Mouse (Mus musculus): ENCODE results near the gene Gm49361. TPM values are rescaled to one million over a fixed set of nuclear protein-coding genes. Genes with fewer than 3 reads are reported as not detected.
"Not testable (repeated sequence)": the region's sequence is repeated elsewhere in the genome, so short reads cannot be mapped to it uniquely, and the experiment has no call there.

The Gm49361 gene
- total RNA-seq, 2 experiments from 2014 or later: not detected

DNA sequence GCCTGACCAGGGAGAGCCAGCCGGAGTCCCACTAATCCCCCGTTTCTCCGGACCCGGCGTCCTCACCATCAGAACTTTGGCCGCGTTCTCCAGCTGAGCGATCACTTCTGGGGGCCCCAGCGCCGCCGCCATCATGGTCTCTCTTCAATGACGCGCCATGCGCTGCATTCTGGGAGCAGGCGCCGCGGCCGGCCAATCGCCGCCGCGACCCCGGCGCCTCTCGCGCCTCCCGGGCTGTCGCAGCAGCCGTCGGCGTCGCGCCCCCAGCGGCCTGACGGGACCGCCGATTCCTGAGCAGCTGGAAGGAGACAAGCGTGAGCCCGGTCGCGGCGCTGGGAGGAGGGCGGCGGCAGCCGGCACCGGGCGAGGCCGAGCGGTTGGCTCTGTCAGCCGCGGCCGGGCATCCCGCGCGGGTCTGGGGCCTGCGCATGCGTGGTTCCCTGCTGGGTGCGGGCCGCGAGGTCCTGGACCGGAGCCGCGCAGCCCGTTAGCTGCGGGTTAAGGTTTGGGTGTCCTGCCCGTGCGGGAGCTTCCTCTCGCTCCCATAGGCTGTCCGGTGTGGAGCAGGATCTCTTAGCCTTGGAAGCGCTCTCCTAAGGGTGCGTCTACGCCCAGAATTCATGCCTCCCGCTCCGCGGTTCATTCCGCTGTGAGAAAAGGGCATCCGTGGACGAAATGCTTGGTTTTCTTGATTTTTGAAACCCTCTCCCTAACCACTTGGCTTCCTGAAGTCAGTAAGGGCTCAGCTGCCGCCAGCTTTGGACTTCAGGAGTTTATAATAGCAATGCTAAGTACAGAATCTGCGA is 80.9 kb downstream of the Gm49361 start, which contains the start of gene Xpo4:
Gene Xpo4, minus strand, starts transcription at position 609 of the 806 bp plus-strand sequence.
- DNase-seq: peak; percentile 92
- peak; percentile 54 for TF ChIP-seq CTCF (IDR thresholded peaks at IDR 0.05)
- intact Hi-C loops (cut with DNase I): no loop called here
- Histone ChIP-seq H3K27ac (peak within 1 kb of the TSS; percentile 89), H3K4me3 (peak within 1 kb of the TSS; percentile 86)

DNA sequence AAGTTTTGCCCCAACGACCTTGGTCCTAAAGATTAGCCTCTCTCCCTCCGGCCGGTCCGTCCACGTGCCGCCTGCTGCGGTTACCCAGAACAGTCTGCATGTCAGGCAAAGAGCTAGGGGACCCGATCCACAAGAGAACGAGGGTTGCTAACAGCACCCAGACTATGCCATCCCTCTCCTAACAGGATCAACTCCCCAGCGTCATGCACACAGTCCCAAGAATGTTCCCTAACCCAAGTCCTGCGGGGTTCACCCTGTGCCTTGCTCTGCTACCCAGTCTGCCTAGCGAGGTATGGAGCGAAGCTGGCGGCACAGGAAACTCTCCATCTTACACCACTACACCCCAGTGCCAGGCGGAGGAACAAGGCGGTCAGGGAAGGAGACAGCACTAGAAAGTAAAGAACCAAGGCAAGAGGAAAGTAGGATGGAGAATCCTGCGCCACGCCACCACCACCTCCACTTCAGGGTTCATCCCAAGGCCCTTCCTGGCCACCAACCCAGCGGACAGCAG is 81.5 kb downstream of the Gm49361 start:
- TF ChIP-seq CTCF (IDR thresholded peaks at IDR 0.05): no peak
- intact Hi-C loops (cut with DNase I): no loop called here
- peak overlapping the region; percentile 86 for H3K4me3 ChIP-seq
- H3K27ac ChIP-seq: peak overlapping the region; percentile 89
- DNase-seq: peak; percentile 34

- Histone ChIP-seq H3K4me3 (peak overlapping the region; percentile 86), H3K27ac (peak overlapping the region; percentile 89)
- no peak for TF ChIP-seq CTCF (IDR thresholded peaks at IDR 0.05)
- DNase-seq: no peak
- intact Hi-C loops (cut with DNase I): no loop called here
Observed at GRCm38 (mm10) chr14:57663630-57664029, 82.3 kb downstream of the Gm49361 start.

- DNase-seq: no peak
- intact Hi-C loops (cut with DNase I): no loop called here
- TF ChIP-seq CTCF (IDR thresholded peaks at IDR 0.05): 0 out of 2 replicates have a peak, but pooled peaks have one; percentile 5
- Histone ChIP-seq H3K27ac (no peak overlapping the region), H3K4me3 (no peak overlapping the region)
Observed at GRCm38 (mm10) chr14:57658301-57658700, 87.6 kb downstream of the Gm49361 start.

DNA sequence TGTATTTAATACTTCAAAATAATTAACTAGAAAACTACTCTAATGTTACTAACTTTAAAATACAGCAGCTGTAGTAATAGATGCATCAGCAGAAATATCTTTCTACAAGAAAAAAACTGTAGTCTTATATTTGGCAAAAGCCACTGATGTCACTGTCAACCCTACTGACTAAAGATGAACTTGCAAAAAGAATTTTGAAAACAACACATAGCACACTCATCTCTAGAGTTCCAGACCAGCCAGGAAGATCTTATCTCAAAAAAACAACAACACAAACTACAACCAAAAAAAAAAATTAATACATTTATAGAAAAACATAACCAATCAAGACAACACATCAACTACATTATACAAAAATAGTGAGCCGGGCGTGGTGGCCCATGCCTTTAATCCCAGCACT is 88.4 kb downstream of the Gm49361 start:
- H3K27ac ChIP-seq: no peak overlapping the region
- H3K4me3 ChIP-seq: no peak overlapping the region
- intact Hi-C loops (cut with DNase I): no loop called here
- no peak for TF ChIP-seq CTCF (IDR thresholded peaks at IDR 0.05)
- no peak for DNase-seq

GRCm38 (mm10) chr14:57656519-57656918 is 89.4 kb downstream of the Gm49361 start:
- H3K27ac ChIP-seq; DNase-seq; H3K4me3 ChIP-seq; intact Hi-C loops (cut with DNase I): not testable (repeated sequence)

- TF ChIP-seq CTCF (IDR thresholded peaks at IDR 0.05): peak; percentile 50
- H3K27ac ChIP-seq: no peak overlapping the region
- no peak overlapping the region for H3K4me3 ChIP-seq
- intact Hi-C loops (cut with DNase I): no loop called here
- DNase-seq: no peak
Observed at GRCm38 (mm10) chr14:57649501-57649900, 96.4 kb downstream of the Gm49361 start.

GRCm38 (mm10) chr14:57646155-57646554 is 99.7 kb downstream of the Gm49361 start:
- TF ChIP-seq CTCF (IDR thresholded peaks at IDR 0.05): no peak
- intact Hi-C loops (cut with DNase I): no loop called here

DNA sequence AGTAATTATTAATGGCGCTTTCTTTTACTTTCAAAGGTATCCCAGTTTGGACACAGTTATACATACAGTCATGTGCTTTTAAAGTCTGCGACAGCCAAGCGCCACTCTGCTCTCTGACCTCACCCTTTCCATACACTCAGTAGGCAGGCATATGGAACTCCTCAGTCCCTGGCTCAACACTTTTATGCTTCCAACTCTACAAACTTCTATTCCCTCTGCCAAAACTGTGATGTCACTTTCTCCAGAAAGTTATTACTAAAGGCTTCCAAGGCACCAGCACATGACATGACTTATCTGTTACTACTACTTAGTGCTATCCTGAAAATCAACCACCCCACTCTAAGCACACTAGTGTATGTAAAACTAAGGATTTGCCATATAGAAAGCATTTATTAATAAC is 106.8 kb downstream of the Gm49361 start:
- DNase-seq: no peak
- Histone ChIP-seq H3K4me3 (no peak overlapping the region), H3K27ac (no peak overlapping the region)
- no peak for TF ChIP-seq CTCF (IDR thresholded peaks at IDR 0.05)
- intact Hi-C loops (cut with DNase I): no loop called here

More at GRCm38 (mm10) chr14:57646155-57646554, 99.7 kb downstream of the Gm49361 start:
- DNase-seq: no peak
- Histone ChIP-seq H3K4me3 (no peak overlapping the region), H3K27ac (no peak overlapping the region)

GRCm38 (mm10) chr14:57634141-57634540 is 111.8 kb downstream of the Gm49361 start:
- TF ChIP-seq CTCF (IDR thresholded peaks at IDR 0.05): no peak
- intact Hi-C loops (cut with DNase I): no loop called here
- H3K4me3 ChIP-seq: no peak overlapping the region
- H3K27ac ChIP-seq: no peak overlapping the region
- no peak for DNase-seq

GRCm38 (mm10) chr14:57629595-57629994 is 116.3 kb downstream of the Gm49361 start:
- intact Hi-C loops (cut with DNase I): no loop called here
- DNase-seq: no peak
- no peak for TF ChIP-seq CTCF (IDR thresholded peaks at IDR 0.05)
- Histone ChIP-seq H3K4me3 (no peak overlapping the region), H3K27ac (no peak overlapping the region)

DNA sequence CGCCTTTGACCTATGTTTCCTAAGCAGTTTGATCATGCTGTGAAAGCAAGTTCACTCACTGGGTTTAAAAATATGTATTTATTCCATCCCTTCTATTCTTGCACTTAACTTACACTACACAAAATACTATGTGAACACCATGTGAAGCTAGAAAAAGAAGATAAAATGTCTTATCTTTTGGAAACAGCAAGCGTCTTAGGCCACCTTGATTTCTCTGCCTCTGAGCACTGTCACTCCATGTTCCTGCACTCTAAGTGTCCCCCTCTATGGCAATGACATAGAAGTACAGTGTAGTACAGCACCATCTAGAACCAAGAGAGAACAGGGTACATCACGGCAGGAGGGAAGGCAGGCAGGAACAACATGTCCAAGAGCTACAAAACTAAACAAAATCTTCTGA is 123.0 kb downstream of the Gm49361 start:
- intact Hi-C loops (cut with DNase I): loop anchor here (5.0 kb wide), 1 partner anchor 251 kb away; no protein-coding TSS in a partner anchor
- Histone ChIP-seq H3K27ac (no peak overlapping the region), H3K4me3 (no peak overlapping the region)
- no peak for DNase-seq
- TF ChIP-seq CTCF (IDR thresholded peaks at IDR 0.05): no peak

DNA sequence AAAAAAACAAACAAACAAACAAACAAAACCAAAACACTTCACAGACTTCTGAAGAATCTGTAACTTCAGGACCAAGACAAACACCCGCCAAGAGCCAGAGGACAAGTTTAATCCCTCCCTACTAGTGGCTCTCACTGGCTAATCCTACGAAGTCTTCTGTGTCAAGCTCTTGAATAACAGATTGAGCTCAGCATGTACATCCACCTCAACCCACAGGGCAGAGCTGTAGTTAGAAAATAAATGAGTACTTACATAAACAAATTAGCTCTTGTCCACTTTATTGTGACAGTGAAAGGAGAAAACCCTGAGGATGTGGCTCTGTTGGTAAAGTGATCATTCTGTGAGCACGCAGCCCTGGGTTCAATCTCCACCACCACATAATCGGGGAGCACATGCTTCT is 124.2 kb downstream of the Gm49361 start:
- no peak for TF ChIP-seq CTCF (IDR thresholded peaks at IDR 0.05)
- DNase-seq: no peak
- intact Hi-C loops (cut with DNase I): loop anchor here (5.0 kb wide), 1 partner anchor 249 kb away; no protein-coding TSS in a partner anchor
- Histone ChIP-seq H3K27ac (no peak overlapping the region), H3K4me3 (no peak overlapping the region)

Data from gastrocnemius, adult 2 months (tissue).